Mouse (Mus musculus) yolk sac, embryonic 10.5 days (tissue): Measurements from ENCODE around the gene Aifm2.
A peak's percentile ranks its signal among the peaks of the same experiment; 100 is the strongest.

Source experiments
- DNase-seq: peaks from one replicate; pipeline ENCODE4 v3.0.0-alpha.2; 2017; ENCODE audit warnings: low spot score

Gene Aifm2

DNA sequence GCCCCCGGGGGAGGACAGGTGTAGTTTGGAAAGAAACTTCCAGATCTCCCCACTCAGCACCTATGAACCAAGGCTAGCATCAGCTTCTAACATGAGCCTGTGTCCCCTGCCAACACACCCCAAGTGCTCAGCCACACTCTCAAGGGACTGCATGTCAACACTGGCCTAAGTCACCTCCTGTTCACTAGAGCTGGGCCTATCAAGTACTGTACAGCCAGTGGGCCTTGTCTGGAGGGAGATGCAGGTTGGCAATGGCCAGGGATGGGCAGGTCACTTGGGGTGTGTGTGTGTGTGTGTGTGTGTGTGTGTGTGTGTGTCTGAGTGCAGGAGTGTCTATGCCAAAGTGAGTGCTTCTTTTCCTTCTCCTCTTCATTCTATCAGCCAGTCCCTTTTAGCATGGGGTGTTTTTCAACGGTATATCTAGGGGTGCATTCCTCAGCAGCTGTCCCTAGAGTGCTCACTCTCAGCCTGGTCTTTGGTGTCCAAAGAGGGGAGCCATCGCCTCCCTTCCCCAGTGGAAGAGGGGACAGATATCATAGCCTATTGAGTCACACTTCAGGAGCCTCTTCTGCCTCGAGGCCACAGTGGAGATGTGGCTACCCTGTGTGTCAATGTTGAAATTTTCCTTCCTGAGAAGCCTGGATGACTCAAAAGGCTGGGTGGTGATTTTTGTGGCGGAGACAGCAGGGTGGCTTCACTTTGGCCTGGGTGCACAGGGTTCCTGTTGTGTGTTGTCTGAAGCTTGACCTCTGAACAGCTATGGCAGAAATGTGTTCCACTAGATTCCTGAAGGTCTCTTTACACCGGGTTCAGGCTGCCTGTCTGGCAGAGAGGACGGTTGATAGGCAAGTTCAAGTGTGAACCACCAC lies 1.2 kb downstream of the Aifm2 start:
- DNase-seq, result no peak

DNA sequence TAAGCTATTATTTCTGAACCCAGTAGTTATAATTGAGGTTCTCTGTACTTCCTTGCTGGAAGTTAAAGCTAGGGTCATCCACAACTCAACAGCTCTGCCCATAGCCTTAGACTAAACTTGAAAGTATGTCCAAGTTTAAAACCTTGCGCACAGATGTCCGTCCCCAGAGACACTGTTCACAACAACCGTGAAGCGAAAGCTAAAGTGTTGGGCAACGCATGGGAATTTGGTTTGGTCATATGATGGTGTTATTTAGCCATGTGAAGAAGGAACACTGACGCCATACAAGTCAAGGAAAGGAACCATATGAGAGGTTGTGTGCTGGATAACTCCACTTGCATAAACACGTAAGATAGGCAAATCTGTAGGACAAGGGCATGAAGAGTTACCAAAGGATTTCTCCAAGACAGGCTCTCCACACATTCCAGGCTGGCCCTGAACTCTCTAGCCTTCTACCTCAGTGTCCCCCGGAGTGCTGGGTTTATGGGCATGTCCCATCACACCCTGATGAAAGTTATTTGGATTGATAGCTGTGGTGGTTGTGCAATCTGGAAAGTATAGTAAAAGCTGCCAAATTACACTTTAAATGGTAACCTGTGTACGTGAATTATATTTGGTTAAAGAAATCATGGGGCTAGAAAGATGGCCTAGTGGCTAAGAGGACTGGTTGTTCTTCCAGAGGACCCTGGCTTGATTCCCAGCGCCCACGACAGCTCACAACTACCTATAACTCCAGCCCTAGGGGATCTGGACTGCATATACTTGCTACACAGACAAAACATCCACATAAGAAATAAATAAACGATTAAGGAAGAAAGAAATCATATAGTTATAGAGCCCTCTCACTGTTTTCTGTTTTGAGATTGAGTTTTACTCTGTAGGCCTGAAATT lies 2.6 kb downstream of the Aifm2 start:
- DNase-seq, result no peak

DNA sequence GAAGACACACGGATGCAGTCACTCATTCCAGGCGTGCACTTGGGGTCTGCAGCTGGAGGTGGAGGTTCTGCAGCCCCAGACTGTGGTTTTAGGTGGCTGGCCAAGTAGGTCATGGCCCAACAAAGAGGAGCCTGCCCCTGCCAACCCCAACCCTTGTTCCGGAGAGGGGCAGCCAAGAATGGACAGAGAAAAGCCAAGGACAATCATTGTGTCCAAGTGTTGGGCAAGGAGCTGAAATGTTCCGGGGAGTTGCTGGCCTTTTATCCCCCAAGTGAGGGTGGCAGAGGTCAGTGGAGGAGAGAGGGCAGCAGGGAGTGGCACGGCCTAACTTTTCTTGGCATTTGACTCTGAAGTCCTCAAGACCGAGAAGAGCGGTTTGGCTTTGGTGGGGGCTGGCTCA lies 5.3 kb downstream of the Aifm2 start:
- DNase-seq, result no peak

DNA sequence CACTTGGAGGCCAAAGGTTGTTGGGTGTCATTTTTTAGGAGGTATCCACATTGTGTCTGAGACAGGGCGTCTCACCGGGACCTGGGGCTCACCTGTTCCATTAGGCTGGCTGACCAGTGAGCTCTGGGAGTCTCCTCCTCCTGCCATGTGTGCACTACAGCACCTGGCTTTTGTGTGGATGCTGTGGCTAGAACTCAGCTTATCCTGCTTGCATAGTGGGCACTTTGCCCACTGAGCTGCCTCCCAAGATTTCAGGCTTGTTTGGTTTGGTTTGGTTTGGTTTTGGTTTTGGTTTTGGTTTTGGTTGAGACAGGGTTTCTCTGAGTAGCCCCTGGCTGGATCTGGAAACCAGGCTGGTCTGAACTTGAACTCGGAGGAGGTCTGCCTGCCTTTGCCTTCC lies 7.2 kb downstream of the Aifm2 start:
- DNase-seq, result no peak

DNA sequence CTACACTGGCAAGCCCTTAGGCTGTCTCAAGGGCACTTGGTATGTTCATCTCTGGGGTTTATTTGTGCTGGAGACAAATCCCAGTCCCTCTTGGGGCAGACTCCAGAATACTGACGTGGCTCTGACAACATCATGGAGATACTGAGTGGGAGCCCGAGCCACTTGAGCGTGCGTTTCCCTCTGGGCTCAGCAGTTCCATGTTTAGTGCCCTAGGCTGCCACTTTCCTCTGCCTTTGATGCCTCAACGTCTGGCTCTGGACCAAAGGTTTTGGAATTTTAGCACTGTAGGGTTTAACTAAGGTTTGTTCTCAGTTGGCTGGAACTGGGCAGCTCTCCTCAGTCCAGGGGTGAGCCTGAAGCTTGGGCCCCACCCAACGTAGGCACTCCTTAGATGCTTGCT lies 8.2 kb downstream of the Aifm2 start:
- DNase-seq, result no peak

DNA sequence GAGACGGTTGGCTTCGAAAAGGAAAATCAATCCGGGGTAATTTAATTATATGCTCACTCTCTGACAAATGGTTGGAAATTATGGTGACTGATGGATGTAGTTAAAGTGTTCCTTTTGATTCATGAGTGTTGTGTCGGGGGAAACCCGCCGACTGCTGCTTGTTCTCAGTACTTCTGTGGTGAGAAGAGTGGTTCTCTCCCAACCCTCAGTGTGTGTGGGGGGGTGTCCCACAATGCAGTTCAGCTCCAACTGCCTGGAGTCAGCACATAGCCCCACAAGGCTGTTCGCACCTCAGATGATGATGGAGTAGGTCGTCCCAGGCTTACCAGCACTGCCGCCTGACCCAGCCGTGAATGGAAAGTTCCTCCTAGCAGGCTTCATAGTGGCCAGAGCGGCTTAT lies 14.1 kb downstream of the Aifm2 start:
- DNase-seq, result no peak

DNA sequence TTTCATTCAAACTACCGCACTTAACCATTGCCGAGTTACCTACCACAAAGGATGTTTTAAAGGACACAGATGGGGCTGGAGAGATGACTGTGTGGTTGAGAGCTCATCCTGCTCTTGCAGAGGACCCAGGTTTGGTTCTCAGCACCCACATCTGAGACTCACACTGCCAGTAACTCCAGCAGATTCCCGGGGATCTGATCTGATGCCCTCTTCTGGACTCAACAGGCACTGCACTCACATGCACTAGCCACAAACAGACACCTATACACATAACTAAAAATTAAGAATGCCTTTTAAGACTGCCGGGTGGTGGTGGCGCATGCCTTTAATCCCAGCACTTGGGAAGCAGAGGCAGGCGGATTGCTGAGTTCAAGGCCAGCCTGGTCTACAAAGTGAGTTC lies 15.1 kb downstream of the Aifm2 start:
- DNase-seq, result no peak

DNA sequence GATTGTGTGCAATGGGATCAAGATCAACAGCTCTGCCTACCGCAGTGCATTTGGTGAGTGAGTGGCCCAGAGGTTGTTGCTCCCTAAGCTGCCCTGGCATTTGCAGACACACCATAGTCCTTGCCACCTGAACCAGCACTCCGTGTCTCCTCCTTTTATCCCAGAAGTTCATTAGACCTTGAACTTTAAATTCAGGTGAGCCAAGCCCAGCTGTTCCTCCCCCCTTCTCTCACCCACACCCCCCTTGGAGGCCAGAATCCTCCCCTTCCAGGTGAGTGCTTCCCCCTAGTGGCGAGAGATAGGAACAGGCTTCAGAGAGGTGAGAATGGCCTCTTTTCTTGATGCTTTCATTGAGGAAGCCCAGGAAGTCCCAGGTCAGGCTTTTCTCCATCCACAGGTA lies 19.3 kb downstream of the Aifm2 start:
- no peak for DNase-seq

DNA sequence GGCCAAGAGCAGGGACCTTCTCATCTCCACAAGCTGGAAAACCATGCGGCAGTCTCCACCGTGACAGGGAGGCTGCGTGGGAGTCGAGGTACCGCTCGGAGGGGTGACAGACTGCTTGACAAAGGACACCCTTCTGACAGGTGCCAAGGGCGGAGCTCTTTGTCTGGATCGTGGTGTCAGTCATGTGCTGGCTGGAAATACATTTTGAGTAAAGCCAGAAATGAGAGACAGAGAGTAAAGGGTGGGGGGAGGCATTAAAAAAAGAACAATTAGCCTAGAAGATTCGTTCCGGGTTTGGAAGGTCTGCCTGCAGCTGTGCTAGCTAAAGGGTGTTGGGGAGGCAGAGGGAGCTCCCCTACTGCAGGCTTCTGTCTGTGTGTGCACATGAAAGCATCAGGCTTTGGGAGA lies 21.6 kb downstream of the Aifm2 start:
- no peak for DNase-seq

DNA sequence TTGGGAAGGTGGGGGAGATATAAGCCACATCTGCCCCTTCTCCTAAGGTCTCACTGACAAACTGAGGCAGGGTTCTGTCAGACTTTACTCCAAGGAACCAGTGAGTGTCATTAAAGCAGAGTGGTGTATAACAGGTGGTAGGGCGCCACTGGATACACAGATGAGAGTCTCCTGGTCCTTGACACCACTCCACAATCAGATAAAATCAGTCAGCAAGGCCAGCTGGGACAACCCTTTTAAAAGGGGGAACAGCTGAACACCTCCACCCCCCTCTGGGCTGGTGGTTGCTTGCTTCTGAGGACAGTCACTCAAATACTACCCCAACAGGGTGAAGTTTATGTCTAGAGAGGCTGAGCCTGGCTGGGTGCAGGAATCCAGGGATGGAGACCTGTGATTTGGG lies 22.5 kb downstream of the Aifm2 start:
- no peak for DNase-seq

DNA sequence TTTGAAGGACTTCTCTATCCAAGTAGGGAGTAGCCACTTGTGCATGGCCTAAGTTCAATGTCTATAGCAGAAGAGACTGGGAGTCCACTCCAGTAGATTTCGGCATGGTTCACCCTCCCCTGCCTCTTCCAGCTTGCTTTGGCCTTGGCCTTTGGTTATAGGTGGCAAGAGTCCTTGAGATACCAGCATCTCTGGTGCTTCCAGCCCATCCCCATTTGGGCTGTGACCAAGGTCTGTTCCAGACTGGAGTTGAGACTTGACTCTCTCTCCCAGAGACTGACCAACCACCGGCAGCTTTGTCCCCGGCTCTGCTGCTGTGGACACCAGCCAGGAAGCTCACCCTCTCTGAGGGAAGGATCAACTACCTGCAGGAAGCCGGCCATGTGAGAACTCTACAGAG lies 23.1 kb downstream of the Aifm2 start:
- no peak for DNase-seq

DNA sequence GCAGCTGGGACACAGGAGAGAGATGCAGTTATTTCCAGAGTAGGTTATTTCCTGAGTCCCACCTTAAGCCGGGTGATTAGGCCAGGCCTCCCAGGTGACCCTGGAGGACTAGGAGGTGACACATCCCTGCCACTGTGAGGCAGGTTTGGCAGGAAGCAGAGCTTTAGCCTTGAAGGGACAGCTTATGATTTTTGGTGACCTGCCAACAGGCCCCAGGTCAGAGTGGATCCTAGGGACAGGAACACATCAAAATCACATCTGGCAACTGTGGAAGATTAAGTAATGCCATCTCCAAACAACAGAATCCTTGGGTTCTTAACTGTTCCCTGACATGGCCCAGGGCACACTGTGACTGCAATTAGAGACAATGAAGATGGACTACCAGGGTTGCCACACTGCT lies 26.2 kb downstream of the Aifm2 start:
- DNase-seq, result no peak

DNA sequence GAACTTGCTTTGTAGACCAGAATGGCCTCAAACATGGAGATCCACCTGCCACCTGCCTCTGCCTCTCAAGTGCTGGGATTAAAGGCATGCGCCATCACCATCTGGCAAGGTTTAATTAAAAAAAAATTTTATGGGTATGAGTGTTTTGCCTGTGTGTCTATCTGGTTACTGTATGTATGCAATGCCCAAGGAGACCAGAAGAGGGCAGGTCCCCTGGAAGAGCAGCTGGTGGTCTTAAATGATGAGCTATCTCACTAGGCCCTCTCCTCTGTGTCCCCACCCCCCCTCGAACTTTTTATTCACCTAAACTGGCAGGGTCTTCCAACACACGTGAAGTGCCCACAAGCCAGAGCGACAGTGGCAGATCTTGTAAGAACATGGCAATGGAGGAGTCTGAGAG lies 26.8 kb downstream of the Aifm2 start:
- DNase-seq, result no peak

DNA sequence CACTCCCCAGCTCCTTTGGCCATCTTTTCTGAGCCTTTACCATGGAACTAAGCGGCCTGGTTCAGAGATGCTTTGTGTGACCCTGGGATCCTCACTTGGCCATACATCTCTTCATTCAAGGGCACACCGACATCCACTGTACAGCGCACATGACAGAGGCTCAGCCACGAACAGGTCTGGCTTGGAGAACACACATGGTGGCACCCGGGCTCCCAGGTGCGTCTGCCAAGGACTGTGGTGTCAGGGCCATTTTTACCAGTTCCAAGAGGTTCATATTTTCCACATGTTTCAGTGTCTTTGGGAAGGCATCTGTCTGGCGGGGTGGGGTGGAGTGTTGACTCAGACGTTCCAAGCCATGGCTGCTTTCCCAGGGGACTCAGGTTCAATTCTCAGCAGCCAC lies 27.3 kb downstream of the Aifm2 start:
- no peak for DNase-seq

DNA sequence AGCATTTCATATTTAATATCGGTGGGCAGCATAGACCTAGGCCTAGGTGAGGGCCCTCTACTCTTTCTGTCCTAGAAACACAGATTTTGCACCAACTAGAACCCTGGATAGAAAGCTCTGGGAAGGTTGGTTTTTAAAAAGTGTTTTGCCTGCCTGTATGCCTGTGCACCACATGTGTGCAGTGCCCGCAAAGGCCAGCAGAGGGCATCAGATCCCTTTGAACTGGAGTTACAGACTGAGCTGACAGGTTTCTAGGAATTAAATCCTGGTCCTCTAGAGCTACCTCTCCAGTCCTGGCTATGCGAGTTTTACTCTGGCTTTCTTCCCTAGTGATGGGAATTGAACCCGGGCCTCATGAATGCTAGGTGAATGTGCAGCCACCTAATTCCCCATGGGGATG lies 30.1 kb downstream of the Aifm2 start:
- DNase-seq, result no peak

DNA sequence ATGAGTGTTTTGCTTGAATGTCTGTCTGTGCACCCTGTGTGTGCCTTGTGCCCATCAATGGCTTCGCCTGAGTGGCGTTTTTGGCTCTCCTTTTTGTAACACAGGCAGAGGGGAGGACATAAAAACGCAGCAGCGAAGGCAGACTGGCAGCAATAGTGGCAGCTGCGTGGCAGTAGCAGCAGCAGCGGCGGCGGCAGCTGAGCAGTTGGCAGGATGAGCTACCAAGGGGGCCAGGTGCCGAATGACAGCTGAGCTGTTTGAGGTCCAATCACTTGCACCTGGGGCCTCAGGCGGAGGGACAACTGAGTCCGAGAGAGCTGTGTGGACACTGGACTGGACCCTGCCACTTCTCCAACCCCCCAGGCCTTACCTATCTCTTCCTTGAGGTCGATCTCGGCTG lies 32.2 kb downstream of the Aifm2 start:
- DNase-seq, result no peak

DNA sequence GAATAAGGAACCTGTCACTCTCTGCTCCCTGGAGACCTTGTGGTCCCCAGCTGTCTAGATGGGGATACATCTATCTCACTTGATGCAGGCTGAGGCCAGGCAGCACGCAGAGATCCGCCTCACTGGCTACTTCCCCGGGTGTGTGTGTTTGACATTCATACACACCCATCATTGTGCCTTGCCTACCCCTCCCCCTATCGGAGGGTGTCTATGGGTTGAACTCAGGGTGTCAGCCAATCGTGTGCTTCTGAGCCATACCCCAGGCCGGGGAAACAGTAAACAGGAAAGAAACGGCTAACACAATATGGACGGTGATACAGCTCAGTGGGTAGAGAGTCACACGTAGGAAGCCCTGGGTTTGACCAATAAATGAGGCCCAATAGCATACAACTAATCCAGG lies 35.0 kb downstream of the Aifm2 start:
- no peak for DNase-seq

DNA sequence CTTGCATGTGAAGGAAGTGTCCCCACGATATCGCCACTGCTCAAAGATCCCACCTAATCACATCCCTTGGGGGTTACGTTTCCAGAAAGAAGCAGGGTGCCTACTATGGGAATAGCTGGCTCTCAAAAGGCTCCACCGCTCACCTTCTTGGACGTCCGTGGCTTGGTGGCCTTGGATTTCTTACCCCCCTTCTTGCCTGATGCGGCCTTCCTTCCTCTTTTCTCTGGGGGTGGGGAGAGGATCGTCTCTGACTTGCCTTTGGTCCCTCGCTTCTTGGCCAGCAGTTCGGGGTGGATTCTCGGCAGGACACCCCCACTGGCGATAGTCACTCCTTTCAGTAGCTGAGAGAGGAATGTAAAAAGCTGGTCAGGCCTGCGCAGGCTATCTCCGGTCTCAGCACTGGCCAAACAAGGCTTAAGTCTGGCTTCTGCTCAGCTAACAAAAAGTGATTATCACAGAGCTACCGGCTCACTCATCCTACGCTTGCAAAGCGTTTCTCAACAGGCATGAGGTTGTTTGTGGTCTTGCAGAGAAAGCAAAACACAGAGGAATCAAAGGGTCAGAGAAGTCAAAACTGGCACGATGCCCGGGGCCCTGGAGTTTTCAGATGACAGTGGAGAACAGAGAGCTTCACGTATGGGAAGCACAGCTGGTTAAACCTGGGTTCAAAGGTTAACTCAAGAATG lies 36.6 kb downstream of the Aifm2 start:
- peak; percentile 64 for DNase-seq

DNA sequence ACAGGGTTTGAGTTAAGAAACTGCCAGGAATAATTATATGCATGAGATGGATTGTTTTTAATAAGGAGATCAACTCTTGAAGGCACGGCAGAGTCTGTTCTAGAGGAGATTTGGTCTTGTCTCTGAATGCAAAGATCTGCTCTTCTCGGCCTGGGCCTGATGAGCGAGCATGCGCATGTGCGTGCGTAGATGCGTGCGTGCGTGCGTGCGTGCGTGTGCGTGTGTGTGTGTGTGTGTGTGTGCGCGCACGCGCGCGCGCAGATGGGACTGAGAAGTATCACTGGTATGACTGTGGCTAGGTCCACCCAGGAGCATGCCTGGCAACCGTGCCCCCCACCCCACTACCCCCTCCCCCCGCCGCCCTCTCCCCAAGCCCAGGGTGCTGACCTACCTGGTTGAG lies 38.0 kb downstream of the Aifm2 start:
- DNase-seq, result no peak

DNA sequence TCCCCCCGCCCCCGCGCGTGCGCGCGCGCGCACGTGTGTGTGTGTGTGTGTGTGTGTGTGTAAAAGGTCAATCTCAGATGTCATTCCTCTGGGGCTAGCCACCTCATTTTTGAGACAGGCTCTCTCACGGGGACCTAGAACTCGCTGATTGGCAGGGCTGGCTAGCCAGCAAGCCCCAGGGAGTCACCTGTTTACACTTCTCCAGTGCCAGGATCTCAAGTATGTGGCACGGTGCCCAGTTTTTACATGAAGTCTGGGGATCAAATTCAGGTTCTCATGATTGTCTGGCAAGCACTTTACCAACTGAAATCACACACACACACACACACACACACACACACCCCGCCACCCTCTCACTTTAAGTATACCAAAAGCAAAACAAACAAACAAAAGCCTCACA lies 42.0 kb downstream of the Aifm2 start:
- DNase-seq, result no peak

DNA sequence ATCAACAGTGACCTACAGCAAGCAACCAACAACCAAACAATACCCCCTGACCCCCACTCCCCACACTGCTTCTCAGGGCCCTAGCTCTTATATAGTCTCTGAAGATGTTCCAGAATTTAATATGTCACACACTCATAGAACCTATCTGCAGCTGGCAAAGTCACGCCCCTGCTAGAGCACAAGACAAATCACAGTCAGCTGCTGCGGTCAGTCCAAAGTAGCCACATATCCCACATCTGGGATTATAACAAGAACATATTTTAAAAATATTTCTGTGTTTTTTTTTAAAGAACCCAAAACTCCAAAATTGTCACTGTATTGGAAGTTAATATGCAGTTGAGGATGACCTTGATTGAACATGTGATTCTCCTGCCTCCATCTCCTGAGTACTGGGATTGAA lies 43.8 kb downstream of the Aifm2 start:
- no peak for DNase-seq

DNA sequence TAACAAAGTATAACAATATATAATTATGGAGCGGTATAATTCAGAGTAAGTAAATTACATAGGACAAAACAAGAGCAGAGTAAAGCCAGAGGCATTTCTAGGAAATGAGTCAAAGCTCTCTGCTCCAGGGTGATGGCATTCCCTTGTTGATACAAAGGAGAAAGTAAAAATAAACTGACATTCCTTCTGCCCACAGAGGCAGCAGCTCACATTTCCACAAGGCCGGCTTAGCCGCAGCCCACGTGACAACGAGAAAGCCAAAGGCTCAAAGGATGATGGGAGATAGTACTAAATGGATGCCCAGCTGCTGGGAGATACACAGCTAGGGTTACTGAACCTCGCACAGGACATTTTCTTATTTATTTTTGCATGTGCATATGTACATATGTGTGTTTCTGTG lies 44.8 kb downstream of the Aifm2 start:
- peak; percentile 36 for DNase-seq

DNA sequence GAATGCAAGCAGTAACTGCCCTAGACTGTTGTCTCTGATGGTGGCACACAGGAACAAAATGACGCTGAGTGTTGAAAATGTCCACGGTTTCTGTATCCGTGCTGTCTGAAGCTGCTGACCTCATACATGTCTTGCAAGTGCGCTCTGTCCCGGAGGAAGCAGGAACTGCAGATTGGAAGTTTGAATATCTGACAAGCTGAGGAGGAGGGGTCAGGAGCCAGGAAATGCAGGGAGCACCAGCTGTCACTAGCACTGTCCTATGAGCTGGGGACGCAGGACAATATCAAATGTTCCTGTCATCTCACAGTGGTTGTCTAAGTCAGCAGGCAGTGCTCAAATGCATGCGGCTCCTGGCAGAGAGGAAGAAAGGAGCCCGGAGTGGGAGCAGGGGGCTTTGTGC lies 49.6 kb downstream of the Aifm2 start:
- no peak for DNase-seq
